Mouse (Mus musculus) bone marrow, adult 2 months (tissue): ENCODE results near the gene Rfpl4. TPM values are rescaled to one million over a fixed set of nuclear protein-coding genes. Genes with fewer than 3 reads are reported as not detected.

Experiments used
- H3K27ac ChIP-seq: fragments of 200-500 bp; 2 replicates; pipeline ENCODE4 v1.5.1; 2012; ENCODE audit warnings: low read depth, mild to moderate bottlenecking, control low read depth, inconsistent platforms, low read length; ENCODE audit not compliant: control insufficient read depth, poor library complexity, insufficient read depth
- H3K4me1 ChIP-seq: fragments of 200-500 bp; 2 replicates; pipeline ENCODE4 v1.6.1; 2011; ENCODE audit warnings: low read length; ENCODE audit not compliant: control insufficient read depth, insufficient read depth
- H3K4me3 ChIP-seq: fragments of 200-500 bp; replicated peaks from 2 replicates; pipeline ENCODE3; 2011; ENCODE audit warnings: mild to moderate bottlenecking, low read depth, low read length, control low read depth; ENCODE audit not compliant: control insufficient read depth
- CTCF ChIP-seq: fragments of 200-500 bp; IDR thresholded peaks from 2 replicates; pipeline ENCODE4 v1.5.1; 2011; ENCODE audit warnings: low read length, control low read depth; ENCODE audit not compliant: control insufficient read depth, insufficient read depth
- POLR2A ChIP-seq: fragments of 200-500 bp; IDR thresholded peaks from 2 replicates; pipeline ENCODE4 v1.6.1; 2011; ENCODE audit warnings: low read depth, mild to moderate bottlenecking, control low read depth, low read length, borderline replicate concordance; ENCODE audit not compliant: control insufficient read depth
- WGBS: fragments of 180-500 bp; shearing (Covaris S2); methylation state at CpG from one replicate; pipeline ENCODE4 v1.1.7; 2018; 5-methylcytosine and 5-hydroxymethylcytosine counted together
- polyA plus RNA-seq: library from polyadenylated mRNA; stranded (reverse); fragments of >200 nt; gene quantifications from 2 replicates; pipeline ENCODE4 v1.2.4, GENCODE M21; 2011; ENCODE audit warnings: low replicate concordance; ENCODE audit not compliant: missing spikeins, insufficient read depth, insufficient read length

Gene Rfpl4
- polyA plus RNA-seq, 1 experiment: not detected

GRCm38 (mm10) chr7:5073586-5073985 is 43.2 kb downstream of the Rfpl4 start:
- WGBS: 42% methylated on average over 1 of the region's 1 CpGs
- TF ChIP-seq CTCF: no peak
- no peak for TF ChIP-seq POLR2A
- H3K27ac ChIP-seq: no peak overlapping the region
- no peaks in the 10 kb centered on the region for H3K4me1 ChIP-seq
- H3K4me3 ChIP-seq: no peak overlapping the region

- Histone ChIP-seq H3K4me3 (no peak overlapping the region), H3K27ac (no peak overlapping the region), H3K4me1 (no peaks in the 10 kb centered on the region; the same call in 1 of the 2 replicates)
- WGBS: 88% methylated on average over 6 of the region's 6 CpGs
- TF ChIP-seq POLR2A (no peak), CTCF (no peak)
These were observed 51.9 kb downstream of the Rfpl4 start for GRCm38 (mm10) chr7:5064886-5065285.

- Histone ChIP-seq H3K4me1 (no peaks in the 10 kb centered on the region; the same call in 1 of the 2 replicates), H3K4me3 (peak overlapping the region; percentile 79), H3K27ac (peak overlapping the region; percentile 91)
- 1% methylated on average over 51 of the region's 51 CpGs for WGBS
- no peak for TF ChIP-seq POLR2A
- no peak for TF ChIP-seq CTCF
These were observed 54.3 kb downstream of the Rfpl4 start for GRCm38 (mm10) chr7:5062360-5063001.

- TF ChIP-seq POLR2A (peak; percentile 72; the same call in 1 of the 2 replicates), CTCF (no peak)
- Histone ChIP-seq H3K27ac (peak within 1 kb of the TSS; percentile 98), H3K4me3 (peak within 1 kb of the TSS; percentile 91), H3K4me1 (no peaks in the 10 kb centered on the region; the same call in 1 of the 2 replicates)
- under 1% methylated on average over 63 of the region's 65 CpGs for WGBS
These were observed 54.9 kb downstream of the Rfpl4 start, which contains the start of gene U2af2 for GRCm38 (mm10) chr7:5061774-5062359. U2af2 (plus strand) TSS chr7:5062143.

GRCm38 (mm10) chr7:5060944-5061773 is 55.6 kb downstream of the Rfpl4 start:
- under 1% methylated on average over 60 of the region's 60 CpGs for WGBS
- peak overlapping the region; percentile 98 for H3K27ac ChIP-seq
- H3K4me1 ChIP-seq: no peaks in the 10 kb centered on the region; the same call in 1 of the 2 replicates
- peak overlapping the region; percentile 91 for H3K4me3 ChIP-seq
- TF ChIP-seq POLR2A (peak; percentile 47; the same call in 1 of the 2 replicates), CTCF (peak; percentile 78)

- Histone ChIP-seq H3K4me3 (peak overlapping the region; percentile 54), H3K4me1 (no peaks in the 10 kb centered on the region; the same call in 1 of the 2 replicates), H3K27ac (0 out of 2 replicates have a peak overlapping the region, but pooled peaks have one; percentile 8)
- TF ChIP-seq POLR2A (no peak), CTCF (peak; percentile 91)
- WGBS: 2% methylated on average over 27 of the region's 27 CpGs
These were observed 56.5 kb downstream of the Rfpl4 start for GRCm38 (mm10) chr7:5060239-5060731.

Other genes with a start within 250 kb of the Rfpl4 start
- gene Isoc2b, start 246.7 kb downstream of the Rfpl4 start, polyA plus RNA-seq: 3.9 and 12.4 TPM in 2 replicates
- gene Isoc2a, start 239.8 kb downstream of the Rfpl4 start, polyA plus RNA-seq: 10.7 and 21.3 TPM in 2 replicates
- gene Gm36210, start 210.4 kb downstream of the Rfpl4 start, polyA plus RNA-seq: not detected in 2 replicates
- 7.6 and 10.6 TPM in 2 replicates for gene Zfp628, start 201.7 kb downstream of the Rfpl4 start, polyA plus RNA-seq
- 1.4 and 2.8 TPM in 2 replicates for gene Nat14, start 194.9 kb downstream of the Rfpl4 start, polyA plus RNA-seq
- gene Ssc5d, start 191.2 kb downstream of the Rfpl4 start, polyA plus RNA-seq: 0.70 and 1.5 TPM in 2 replicates
- gene Sbk2, start 152.5 kb downstream of the Rfpl4 start, polyA plus RNA-seq: not detected in 2 replicates
- gene Sbk3, start 145.8 kb downstream of the Rfpl4 start, polyA plus RNA-seq: not detected in 2 replicates
- 13.5 and 44.8 TPM in 2 replicates for gene Zfp579, start 120.8 kb downstream of the Rfpl4 start, polyA plus RNA-seq
- gene Zfp524, start 102.5 kb downstream of the Rfpl4 start, polyA plus RNA-seq: 12.6 and 15.8 TPM in 2 replicates
- gene Fiz1, start 102.3 kb downstream of the Rfpl4 start, polyA plus RNA-seq: 10.9 and 18.9 TPM in 2 replicates
- not detected in 2 replicates for gene Gm44973, start 101.5 kb downstream of the Rfpl4 start, polyA plus RNA-seq
- 23.9 and 30.4 TPM in 2 replicates for gene Zfp865, start 96.6 kb downstream of the Rfpl4 start, polyA plus RNA-seq
- not detected in 2 replicates for gene Ccdc106, start 96.4 kb downstream of the Rfpl4 start, polyA plus RNA-seq
- 1.5 TPM in 1 of 2 replicates, not detected in the other for gene 4632433K11Rik, start 82.8 kb downstream of the Rfpl4 start, polyA plus RNA-seq
- gene Zfp784, start 78.5 kb downstream of the Rfpl4 start, polyA plus RNA-seq: 0.90 and 2.3 TPM in 2 replicates
- 2.7 and 4.6 TPM in 2 replicates for gene Zfp580, start 65.4 kb downstream of the Rfpl4 start, polyA plus RNA-seq
- gene U2af2, start 54.8 kb downstream of the Rfpl4 start, polyA plus RNA-seq: 177 and 222 TPM in 2 replicates
- gene Epn1, start 36.7 kb downstream of the Rfpl4 start, polyA plus RNA-seq: 109 and 135 TPM in 2 replicates
- gene Rasl2-9, start 9.0 kb upstream of the Rfpl4 start, polyA plus RNA-seq: not detected in 2 replicates
- not detected in 2 replicates for gene Vmn1r55, start 32.7 kb upstream of the Rfpl4 start, polyA plus RNA-seq
- gene Vmn1r56, start 79.8 kb upstream of the Rfpl4 start, polyA plus RNA-seq: not detected in 2 replicates
- gene Vmn1r57, start 101.5 kb upstream of the Rfpl4 start, polyA plus RNA-seq: not detected in 2 replicates
- not detected in 2 replicates for gene Gm5065, start 233.6 kb upstream of the Rfpl4 start, polyA plus RNA-seq
- not detected in 2 replicates for gene Nlrp2, start 234.1 kb upstream of the Rfpl4 start, polyA plus RNA-seq